Mouse (Mus musculus) lung, postnatal 0 days (tissue): ENCODE results near the gene Tap1. TPM values are rescaled to one million over a fixed set of nuclear protein-coding genes. Genes with fewer than 3 reads are reported as not detected.
A peak's percentile ranks its signal among the peaks of the same experiment; 100 is the strongest.

Experiments
- ATAC-seq: fragments of 200-750 bp; cut with Nextera tagmentation; 2 replicates; pipeline ENCODE4 v1.8.0; 2017; ENCODE audit warnings: moderate library complexity
- DNase-seq: peaks from one replicate; pipeline ENCODE4 v3.0.0-alpha.2; 2016; ENCODE audit warnings: low spot score
- H3K27ac ChIP-seq: fragments of 300-500 bp; sonication (generic); 2 replicates; pipeline ENCODE4 v1.5.1; 2014; ENCODE audit warnings: antibody characterized with exemption, mild to moderate bottlenecking, low read length, mixed read lengths
- H3K27me3 ChIP-seq: fragments of 300-500 bp; sonication (generic); replicated peaks from 2 replicates; pipeline ENCODE4 v1.6.1; 2014; ENCODE audit warnings: low read length, mixed read lengths; ENCODE audit not compliant: insufficient read depth
- H3K36me3 ChIP-seq: fragments of 300-500 bp; sonication (generic); 2 replicates; pipeline ENCODE4 v1.6.1; 2014; ENCODE audit warnings: low read length, mixed read lengths; ENCODE audit not compliant: insufficient read depth
- H3K4me1 ChIP-seq: fragments of 300-500 bp; sonication (generic); 2 replicates; pipeline ENCODE4 v1.6.1; 2014; ENCODE audit warnings: antibody characterized with exemption, low read depth, low read length, mixed read lengths; ENCODE audit not compliant: insufficient read depth
- H3K4me2 ChIP-seq: fragments of 300-500 bp; sonication (generic); replicated peaks from 2 replicates; pipeline ENCODE4 v1.6.1; 2014; ENCODE audit warnings: low read depth, mild to moderate bottlenecking, low read length, moderate library complexity, mixed read lengths
- H3K4me3 ChIP-seq: fragments of 300-500 bp; sonication (generic); 2 replicates; pipeline ENCODE4 v1.5.1; 2014; ENCODE audit warnings: low read depth, low read length
- H3K9ac ChIP-seq: fragments of 300-500 bp; sonication (generic); replicated peaks from 2 replicates; pipeline ENCODE4 v1.6.1; 2014; ENCODE audit warnings: low read depth, mild to moderate bottlenecking
- H3K9me3 ChIP-seq: fragments of 300-500 bp; sonication (generic); 2 replicates; pipeline ENCODE4 v1.6.1; 2016; ENCODE audit warnings: low read length, mixed read lengths
- CTCF ChIP-seq: IDR thresholded peaks from 2 replicates; pipeline ENCODE4 v1.5.1; 2016; ENCODE audit warnings: antibody characterized with exemption, mild to moderate bottlenecking
- EP300 ChIP-seq: IDR thresholded peaks from 2 replicates; pipeline ENCODE4 v1.6.1; 2016; ENCODE audit warnings: antibody characterized with exemption, mild to moderate bottlenecking, control low read depth
- WGBS: fragments of 180-500 bp; shearing (Covaris S2); extraction: QIAGEN DNeasy Blood & Tissue Kit; methylation state at CpG from one replicate; pipeline ENCODE4 v1.1.7; 2014; 5-methylcytosine and 5-hydroxymethylcytosine counted together
- polyA plus RNA-seq: library from polyadenylated mRNA; unstranded; fragments of >200 nt; fragmentation: Nextera tagmentation; extraction: Ambion mirVana; gene quantifications from 2 replicates; pipeline ENCODE4 v1.2.1, GENCODE M21; 2015

Gene Tap1
- polyA plus RNA-seq, 1 experiment from 2014 or later = 12.6 TPM

- H3K27me3 ChIP-seq = 0 out of 2 replicates have a peak, but pooled peaks cover 7% of the 10 kb centered on the region
- peak within 1 kb of the TSS; percentile 73 for H3K4me3 ChIP-seq
- H3K4me1 ChIP-seq = no peaks in the 10 kb centered on the region
- ATAC-seq = peak; percentile 97
- no peaks in the 10 kb centered on the region for H3K36me3 ChIP-seq
- DNase-seq = peak; percentile 97
- no peak within 1 kb of the TSS for H3K27ac ChIP-seq
- 8% methylated on average over 40 of the region's 41 CpGs for WGBS
- H3K9me3 ChIP-seq = no peaks in the 10 kb centered on the region
- peak within 1 kb of the TSS; percentile 83 for H3K4me2 ChIP-seq
- TF ChIP-seq EP300 (no peak), CTCF (peak; percentile 2; the same call in 1 of the 2 replicates)
- peak within 1 kb of the TSS; percentile 40; the same call in 1 of the 2 replicates for H3K9ac ChIP-seq
Measured at GRCm38 (mm10) chr17:34196941-34197894, 9.9 kb downstream of the Tap1 start, which contains the start of gene Psmb8. Gene Psmb8, plus strand, starts transcription at chr17:34197721.

- DNase-seq (peak; percentile 76), ATAC-seq (peak; percentile 72)
- TF ChIP-seq EP300 (no peak), CTCF (no peak)
- no peaks in the 10 kb centered on the region for H3K4me1 ChIP-seq
- peak overlapping the region; percentile 83 for H3K4me2 ChIP-seq
- H3K4me3 ChIP-seq = peak overlapping the region; percentile 73
- no peaks in the 10 kb centered on the region for H3K36me3 ChIP-seq
- WGBS = 1% methylated on average over 32 of the region's 32 CpGs
- H3K9me3 ChIP-seq = no peaks in the 10 kb centered on the region
- H3K27ac ChIP-seq = no peak overlapping the region
- H3K9ac ChIP-seq = peak overlapping the region; percentile 40; the same call in 1 of the 2 replicates
- H3K27me3 ChIP-seq = 0 out of 2 replicates have a peak, but pooled peaks cover 7% of the 10 kb centered on the region
Measured at GRCm38 (mm10) chr17:34197904-34198520, 10.7 kb downstream of the Tap1 start.

- ATAC-seq = 0 out of 2 replicates have a peak, but pooled peaks have one; percentile 6
- no peak for DNase-seq
- peak overlapping the region; percentile 73 for H3K4me3 ChIP-seq
- no peaks in the 10 kb centered on the region for H3K9me3 ChIP-seq
- H3K27me3 ChIP-seq = 0 out of 2 replicates have a peak, but pooled peaks cover 7% of the 10 kb centered on the region
- H3K4me1 ChIP-seq = no peaks in the 10 kb centered on the region
- H3K27ac ChIP-seq = no peak overlapping the region
- peak overlapping the region; percentile 40; the same call in 1 of the 2 replicates for H3K9ac ChIP-seq
- no peaks in the 10 kb centered on the region for H3K36me3 ChIP-seq
- 9% methylated on average over 11 of the region's 11 CpGs for WGBS
- TF ChIP-seq EP300 = no peak
- TF ChIP-seq CTCF = no peak
- peak overlapping the region; percentile 83 for H3K4me2 ChIP-seq
Measured at GRCm38 (mm10) chr17:34198521-34198912, 11.2 kb downstream of the Tap1 start.

GRCm38 (mm10) chr17:34199050-34199619 lies 11.8 kb downstream of the Tap1 start:
- peak overlapping the region; percentile 83 for H3K4me2 ChIP-seq
- 0 out of 2 replicates have a peak, but pooled peaks cover 7% of the 10 kb centered on the region for H3K27me3 ChIP-seq
- H3K9ac ChIP-seq = no peak overlapping the region
- no peaks in the 10 kb centered on the region for H3K36me3 ChIP-seq
- 67% methylated on average over 12 of the region's 12 CpGs for WGBS
- H3K9me3 ChIP-seq = no peaks in the 10 kb centered on the region
- H3K27ac ChIP-seq = no peak overlapping the region
- TF ChIP-seq EP300 (no peak), CTCF (no peak)
- ATAC-seq = no peak
- no peak for DNase-seq
- H3K4me3 ChIP-seq = 0 out of 2 replicates have a peak overlapping the region, but pooled peaks have one; percentile 73
- H3K4me1 ChIP-seq = no peaks in the 10 kb centered on the region

GRCm38 (mm10) chr17:34200047-34200446 lies 12.7 kb downstream of the Tap1 start:
- H3K4me3 ChIP-seq = no peak overlapping the region

More at GRCm38 (mm10) chr17:34200047-34200446, 12.7 kb downstream of the Tap1 start:
- ATAC-seq = no peak
- no peak for DNase-seq
- Histone ChIP-seq H3K9ac (no peak overlapping the region), H3K4me1 (no peaks in the 10 kb centered on the region), H3K27me3 (0 out of 2 replicates have a peak, but pooled peaks cover 7% of the 10 kb centered on the region), H3K36me3 (no peaks in the 10 kb centered on the region), H3K9me3 (no peaks in the 10 kb centered on the region), H3K27ac (no peak overlapping the region), H3K4me2 (no peak overlapping the region)
- no peak for TF ChIP-seq CTCF
- no peak for TF ChIP-seq EP300
- WGBS = 82% methylated on average over 10 of the region's 10 CpGs
